ENCODE assay signal across 9 mouse cellular contexts in genomic region chr1:179591639-179592038, GRCm38 (mm10). TPM values are rescaled to one million over a fixed set of nuclear protein-coding genes. Genes with fewer than 3 reads are reported as not detected.
DNase-seq lines count a peak whose midpoint lies in the region; TF ChIP-seq lines count a peak whose summit lies in the region.
"Had no signal": no experiment of that assay in that cellular context is flagged by ENCODE, and none has a peak within 500 bp of the region (broad histone marks: within the 10 kb centered on the region; RNA-seq: fewer than 3 reads in every experiment).

No protein-coding gene starts in this region.

- DNase-seq in cerebellum, adult 11-12 months = peak; percentile 48
- no peak for DNase-seq in cerebellum, postnatal 4 days (ENCODE audit: low spot score in 2 of 2)
- DNase-seq in brain, embryonic 14.5 days (ENCODE audit: low read depth) = peak; percentile 78
- DNase-seq in frontal cortex, postnatal 14 days (ENCODE audit: low spot score in 2 of 2) = peak; percentile 31 to 35
- peak; percentile 27 to 40 for DNase-seq in left cerebral cortex, postnatal 36 days (ENCODE audit: low spot score in 2 of 2)
- no peak for DNase-seq in spleen, adult 12 weeks (ENCODE audit: low spot score)
- DNase-seq in thymus, postnatal 4 days = no peak
- DNase-seq in thymus, adult 18-20 months = no peak
- DNase-seq: lung, embryonic 14.5 days had no signal

- TF ChIP-seq CTCF in brain, embryonic 14.5 days (IDR thresholded peaks at IDR 0.05; ENCODE audit: borderline replicate concordance, extremely low read depth, insufficient read depth, insufficient read length) = no peak

- intact Hi-C loops in left cerebral cortex, postnatal 36 days (cut with DNase I) = no loop called here

- no peak for TF ChIP-seq POLR2A in brain, embryonic 14.5 days (IDR thresholded peaks at IDR 0.05; ENCODE audit: borderline replicate concordance, extremely low read depth, insufficient read depth, insufficient read length, poor library complexity, severe bottlenecking)

RNA-seq across cellular contexts. Expression of gene Cnst, which starts 45.5 kb away (rescaled TPM):
- 29.1 and 33.9 TPM in 2 replicates for polyA plus RNA-seq in brain, embryonic 14.5 days (2012; rRNA removed)
- 10 to 100 TPM; 34.5 to 38.2 TPM for total RNA-seq in left cerebral cortex, postnatal 36 days (2021)

RNA-seq across cellular contexts. Expression of gene Tfb2m, which starts 45.6 kb away (rescaled TPM):
- polyA plus RNA-seq in brain, embryonic 14.5 days (2012; rRNA removed) = 19.2 and 20.0 TPM in 2 replicates
- total RNA-seq in left cerebral cortex, postnatal 36 days (2021) = 10 to 100 TPM; 22.0 to 26.4 TPM

Comparison
In these comparisons a context has a peak if more than half of its experiments do, and no peak if none do; other contexts are left out.
1. DNase-seq: peak in cerebellum, adult 11-12 months (single experiment), brain, embryonic 14.5 days (single experiment), frontal cortex, postnatal 14 days (2 of 2) and left cerebral cortex, postnatal 36 days (2 of 2); none in cerebellum, postnatal 4 days (0 of 2), spleen, adult 12 weeks (single experiment), thymus, postnatal 4 days (single experiment) and thymus, adult 18-20 months (0 of 2).